Mouse (Mus musculus): ENCODE measurements around the gene Abcd4. TPM values are rescaled to one million over a fixed set of nuclear protein-coding genes. Genes with fewer than 3 reads are reported as not detected.

The Abcd4 gene
- total RNA-seq (2023) = 17.7 TPM

DNA sequence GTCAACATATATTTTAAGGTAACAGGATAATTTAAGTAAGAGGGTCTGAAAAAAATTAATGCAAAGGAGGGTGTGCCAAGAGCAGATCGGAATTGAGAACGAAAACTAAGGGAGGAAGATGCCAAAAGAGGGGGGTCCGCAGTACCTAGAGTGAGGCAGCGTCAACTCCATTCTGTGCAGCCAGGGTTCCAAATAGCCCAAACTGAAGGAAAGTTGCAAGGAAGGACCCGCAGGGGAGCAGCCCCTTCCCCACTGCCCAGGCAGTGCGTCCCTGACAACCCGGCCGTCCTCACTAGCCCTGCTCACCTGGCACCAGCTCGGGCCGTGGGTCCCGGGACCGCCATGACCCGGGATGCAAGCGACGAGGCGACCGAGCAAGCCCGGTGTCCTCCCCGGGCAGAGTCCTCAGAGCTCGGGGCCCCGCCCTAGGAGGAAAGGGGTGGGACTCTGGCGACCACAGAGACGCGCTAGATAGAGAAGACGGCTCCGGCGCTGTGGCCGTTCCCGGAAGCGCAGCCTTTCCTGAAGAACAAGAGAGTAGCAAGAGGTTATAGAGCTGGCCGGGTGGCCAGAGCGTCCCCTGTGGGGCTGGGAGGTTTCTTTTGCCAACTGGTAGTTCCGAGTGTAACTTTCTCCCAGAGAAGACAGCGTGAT lies at the start of gene Abcd4:
TSS of gene Abcd4 (minus strand) at position 437 of the 654 bp plus-strand sequence.

GRCm38 (mm10) chr12:84640654-84641053 lies 23.4 kb upstream of the Abcd4 start, which contains the start of gene Vrtn:
Vrtn (plus strand) TSS chr12:84641019.

DNA sequence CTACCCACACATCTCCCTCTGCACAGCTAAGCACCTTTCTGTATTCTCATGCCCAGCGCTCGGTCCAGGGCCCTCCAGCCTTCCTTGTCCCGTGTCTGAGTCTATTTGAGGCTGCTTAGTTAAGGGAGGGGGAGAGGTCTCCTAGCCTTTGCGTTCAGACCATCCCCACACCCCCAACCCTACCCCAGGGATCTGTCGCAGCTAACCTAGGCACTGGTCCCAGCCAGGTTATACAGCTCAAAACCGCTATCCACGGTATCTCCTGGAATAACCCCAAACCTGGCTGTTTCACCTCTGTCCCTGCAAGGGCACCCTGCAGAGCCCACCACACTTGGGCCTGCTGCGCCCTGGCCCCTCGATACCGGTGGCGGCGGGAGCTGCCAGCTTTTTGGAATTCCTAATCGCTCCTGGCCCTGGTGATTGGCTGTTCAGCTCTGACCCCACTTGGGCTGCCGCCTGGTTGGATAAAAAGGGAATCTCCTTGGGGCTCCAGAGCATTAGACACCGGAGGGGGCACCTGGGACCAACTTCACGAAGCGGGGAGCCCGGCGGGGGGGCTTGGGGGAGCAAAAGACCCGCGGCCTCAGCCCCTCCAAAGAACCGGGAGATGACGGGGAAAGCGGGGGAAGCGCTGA lies 47.8 kb downstream of the Abcd4 start, which contains the start of gene Vsx2:
TSS of gene Vsx2 (plus strand) at position 427 of the 635 bp plus-strand sequence.

Other genes with a start within 250 kb of the Abcd4 start
- 34.9 TPM for gene Entpd5, start 208.4 kb downstream of the Abcd4 start, total RNA-seq (2023)
- gene Bbof1, start 208.3 kb downstream of the Abcd4 start, total RNA-seq (2023) = 1.2 TPM
- 38.7 TPM for gene Rnf113a2, start 200.2 kb downstream of the Abcd4 start, total RNA-seq (2023)
- gene Aldh6a1, start 166.4 kb downstream of the Abcd4 start, total RNA-seq (2023) = 9.3 TPM
- gene Lin52, start 166.0 kb downstream of the Abcd4 start, total RNA-seq (2023) = 17.3 TPM
- gene Vsx2, start 47.7 kb downstream of the Abcd4 start, total RNA-seq (2023) = not detected
- gene Vrtn, start 23.6 kb upstream of the Abcd4 start, total RNA-seq (2023) = not detected
- gene Syndig1l, start 81.4 kb upstream of the Abcd4 start, total RNA-seq (2023) = not detected
- 189 TPM for gene Npc2, start 155.7 kb upstream of the Abcd4 start, total RNA-seq (2023)
- gene Isca2, start 155.8 kb upstream of the Abcd4 start, total RNA-seq (2023) = 47.0 TPM

Data from CD4-positive naive resting alpha-beta T cell, adult 57 days (primary cell).